Mouse (Mus musculus) forebrain, embryonic 10.5 days (tissue): ENCODE results near the gene Apol7b. TPM values are rescaled to one million over a fixed set of nuclear protein-coding genes. Genes with fewer than 3 reads are reported as not detected.
"Not testable (repeated sequence)": the region's sequence is repeated elsewhere in the genome, so short reads cannot be mapped to it uniquely, and the experiment has no call there.

ENCODE experiments used
- DNase-seq: peaks from one replicate; pipeline ENCODE4 v3.0.0-alpha.2; 2017; ENCODE audit warnings: low spot score; ENCODE audit errors: extremely low spot score
- H3K27ac ChIP-seq: fragments of 300-500 bp; sonication (generic); 2 replicates; pipeline ENCODE4 v1.5.1; 2016; ENCODE audit warnings: mild to moderate bottlenecking
- H3K27me3 ChIP-seq: fragments of 300-500 bp; sonication (generic); 2 replicates; pipeline ENCODE4 v1.6.1; 2016; ENCODE audit warnings: mild to moderate bottlenecking; ENCODE audit not compliant: poor library complexity, severe bottlenecking
- H3K36me3 ChIP-seq: fragments of 300-500 bp; sonication (generic); replicated peaks from 2 replicates; pipeline ENCODE4 v1.6.1; 2016; ENCODE audit warnings: mild to moderate bottlenecking, moderate library complexity
- H3K4me1 ChIP-seq: fragments of 300-500 bp; sonication (generic); 2 replicates; pipeline ENCODE4 v1.6.1; 2016
- H3K4me3 ChIP-seq: fragments of 300-500 bp; sonication (generic); 2 replicates; pipeline ENCODE4 v1.5.1; 2016; ENCODE audit warnings: mild to moderate bottlenecking, moderate library complexity
- H3K9me3 ChIP-seq: fragments of 300-500 bp; sonication (generic); 2 replicates; pipeline ENCODE4 v1.6.1; 2016; ENCODE audit warnings: mild to moderate bottlenecking, moderate library complexity
- WGBS: fragments of 180-500 bp; shearing (Covaris S2); methylation state at CpG from one replicate; pipeline ENCODE4 v1.1.7; 2016; 5-methylcytosine and 5-hydroxymethylcytosine counted together
- polyA plus RNA-seq: library from polyadenylated mRNA; unstranded; fragments of >200 nt; fragmentation: Nextera tagmentation; extraction: Ambion mirVana; gene quantifications from 2 replicates; pipeline ENCODE4 v1.2.1, GENCODE M21; 2016

The Apol7b gene
- polyA plus RNA-seq, 1 experiment from 2014 or later = not detected

- H3K4me1 ChIP-seq, H3K27ac ChIP-seq, H3K36me3 ChIP-seq, H3K27me3 ChIP-seq, H3K9me3 ChIP-seq, H3K4me3 ChIP-seq, DNase-seq: not testable (repeated sequence)
- WGBS = 74% methylated on average over 2 of the region's 2 CpGs
Measured at GRCm38 (mm10) chr15:77415653-77416052, 31.6 kb downstream of the Apol7b start.

- not testable (repeated sequence) for H3K4me1 ChIP-seq, H3K9me3 ChIP-seq, H3K36me3 ChIP-seq, H3K4me3 ChIP-seq, H3K27ac ChIP-seq, H3K27me3 ChIP-seq, DNase-seq
- 41% methylated on average over 4 of the region's 4 CpGs for WGBS
Measured at GRCm38 (mm10) chr15:77412695-77413094, 34.6 kb downstream of the Apol7b start.

- DNase-seq, H3K9me3 ChIP-seq, H3K27me3 ChIP-seq, H3K4me3 ChIP-seq, H3K36me3 ChIP-seq, H3K27ac ChIP-seq, H3K4me1 ChIP-seq: not testable (repeated sequence)
- 88% methylated on average over 1 of the region's 4 CpGs for WGBS
Measured at GRCm38 (mm10) chr15:77411035-77411434, 36.3 kb downstream of the Apol7b start, which contains the start of gene Apol9a. Gene Apol9a, minus strand, starts transcription at chr15:77411135.

- H3K36me3 ChIP-seq, H3K4me1 ChIP-seq, H3K4me3 ChIP-seq, H3K9me3 ChIP-seq, DNase-seq, H3K27me3 ChIP-seq, H3K27ac ChIP-seq: not testable (repeated sequence)
- WGBS = 91% methylated on average over 10 of the region's 10 CpGs
Measured at GRCm38 (mm10) chr15:77406370-77406769, 40.9 kb downstream of the Apol7b start.

- DNase-seq, H3K36me3 ChIP-seq, H3K27me3 ChIP-seq, H3K27ac ChIP-seq, H3K4me1 ChIP-seq, H3K9me3 ChIP-seq, H3K4me3 ChIP-seq: not testable (repeated sequence)
- 61% methylated on average over 9 of the region's 9 CpGs for WGBS
Measured at GRCm38 (mm10) chr15:77399027-77399426, 48.3 kb downstream of the Apol7b start, which contains the start of gene Apol7a. Gene Apol7a, minus strand, starts transcription at chr15:77399110.

GRCm38 (mm10) chr15:77397450-77398132 lies 49.7 kb downstream of the Apol7b start:
- WGBS = 88% methylated on average over 11 of the region's 11 CpGs
- H3K27me3 ChIP-seq, H3K9me3 ChIP-seq, H3K36me3 ChIP-seq, H3K27ac ChIP-seq, H3K4me3 ChIP-seq, H3K4me1 ChIP-seq, DNase-seq: not testable (repeated sequence)

- H3K27me3 ChIP-seq, H3K36me3 ChIP-seq, DNase-seq, H3K4me3 ChIP-seq, H3K27ac ChIP-seq, H3K9me3 ChIP-seq, H3K4me1 ChIP-seq: not testable (repeated sequence)
- 61% methylated on average over 3 of the region's 3 CpGs for WGBS
Measured at GRCm38 (mm10) chr15:77393832-77394231, 53.5 kb downstream of the Apol7b start.

- no peak overlapping the region for H3K27ac ChIP-seq
- DNase-seq = no peak
- H3K27me3 ChIP-seq = no peaks in the 10 kb centered on the region
- H3K36me3 ChIP-seq = no peaks in the 10 kb centered on the region
- WGBS = 86% methylated on average over 2 of the region's 2 CpGs
- no peaks in the 10 kb centered on the region for H3K9me3 ChIP-seq
- H3K4me1 ChIP-seq = no peaks in the 10 kb centered on the region
- H3K4me3 ChIP-seq = no peak overlapping the region
Measured at GRCm38 (mm10) chr15:77387462-77387861, 59.8 kb downstream of the Apol7b start.

- no peaks in the 10 kb centered on the region for H3K27me3 ChIP-seq
- no peak for DNase-seq
- no peaks in the 10 kb centered on the region for H3K9me3 ChIP-seq
- 95% methylated on average over 7 of the region's 7 CpGs for WGBS
- no peak overlapping the region for H3K4me3 ChIP-seq
- no peaks in the 10 kb centered on the region for H3K4me1 ChIP-seq
- no peak overlapping the region for H3K27ac ChIP-seq
- no peaks in the 10 kb centered on the region for H3K36me3 ChIP-seq
Measured at GRCm38 (mm10) chr15:77384340-77385030, 62.8 kb downstream of the Apol7b start.

GRCm38 (mm10) chr15:77382880-77383279 lies 64.4 kb downstream of the Apol7b start:
- no peaks in the 10 kb centered on the region for H3K4me1 ChIP-seq
- no peaks in the 10 kb centered on the region for H3K36me3 ChIP-seq
- no peak overlapping the region for H3K4me3 ChIP-seq
- DNase-seq = no peak
- 73% methylated on average over 1 of the region's 1 CpGs for WGBS
- no peaks in the 10 kb centered on the region for H3K9me3 ChIP-seq
- no peak overlapping the region for H3K27ac ChIP-seq
- H3K27me3 ChIP-seq = no peaks in the 10 kb centered on the region

GRCm38 (mm10) chr15:77382271-77382850 lies 64.9 kb downstream of the Apol7b start:
- H3K9me3 ChIP-seq = no peaks in the 10 kb centered on the region
- 91% methylated on average over 9 of the region's 11 CpGs for WGBS

GRCm38 (mm10) chr15:77381481-77381880 lies 65.8 kb downstream of the Apol7b start:
- WGBS = 89% methylated on average over 6 of the region's 6 CpGs
- Histone ChIP-seq H3K27me3 (no peaks in the 10 kb centered on the region), H3K9me3 (no peaks in the 10 kb centered on the region), H3K27ac (no peak overlapping the region), H3K36me3 (no peaks in the 10 kb centered on the region), H3K4me1 (no peaks in the 10 kb centered on the region), H3K4me3 (no peak overlapping the region)
- no peak for DNase-seq

More at GRCm38 (mm10) chr15:77382271-77382850, 64.9 kb downstream of the Apol7b start:
- Histone ChIP-seq H3K4me3 (no peak overlapping the region), H3K27ac (no peak overlapping the region), H3K36me3 (no peaks in the 10 kb centered on the region), H3K4me1 (no peaks in the 10 kb centered on the region), H3K27me3 (no peaks in the 10 kb centered on the region)
- DNase-seq = no peak

GRCm38 (mm10) chr15:77379921-77380320 lies 67.4 kb downstream of the Apol7b start:
- Histone ChIP-seq H3K27me3 (no peaks in the 10 kb centered on the region), H3K9me3 (no peaks in the 10 kb centered on the region), H3K4me1 (no peaks in the 10 kb centered on the region), H3K36me3 (no peaks in the 10 kb centered on the region), H3K27ac (no peak overlapping the region), H3K4me3 (no peak overlapping the region)
- 41% methylated on average over 4 of the region's 4 CpGs for WGBS
- DNase-seq = no peak
